Mouse (Mus musculus): Measurements from ENCODE around the gene Prr13. TPM values are rescaled to one million over a fixed set of nuclear protein-coding genes. Genes with fewer than 3 reads are reported as not detected.

Prr13 gene
- polyA plus RNA-seq, 1 experiment from 2014 or later: 80.6 TPM

GRCm38 (mm10) chr15:102499370-102499769 lies 40.5 kb downstream of the Prr13 start:
- Histone ChIP-seq H3K27ac (no peak overlapping the region), H3K4me3 (no peak overlapping the region), H3K9me3 (no peaks in the 10 kb centered on the region), H3K9ac (no peak overlapping the region), H3K36me3 (peaks cover 87% of the 10 kb centered on the region), H3K4me1 (no peaks in the 10 kb centered on the region), H3K27me3 (replicated peaks) (no peaks in the 10 kb centered on the region), H3K4me2 (replicated peaks) (no peak overlapping the region)
- WGBS: 80% methylated on average over 3 of the region's 3 CpGs
- ATAC-seq (ENCODE audit: low FRiP score, low read depth): no peak

- H3K27ac ChIP-seq: no peak overlapping the region
- H3K9me3 ChIP-seq: no peaks in the 10 kb centered on the region
- 89% methylated on average over 6 of the region's 6 CpGs for WGBS
- ATAC-seq (ENCODE audit: low FRiP score, low read depth): no peak
- no peaks in the 10 kb centered on the region for H3K4me1 ChIP-seq
- no peak overlapping the region for H3K4me3 ChIP-seq
- no peaks in the 10 kb centered on the region for H3K27me3 ChIP-seq (replicated peaks)
- no peak overlapping the region for H3K4me2 ChIP-seq (replicated peaks)
- H3K9ac ChIP-seq: no peak overlapping the region
- peaks cover 85% of the 10 kb centered on the region for H3K36me3 ChIP-seq
Observed at GRCm38 (mm10) chr15:102499851-102500250, 41.0 kb downstream of the Prr13 start.

GRCm38 (mm10) chr15:102500479-102500878 lies 41.7 kb downstream of the Prr13 start:
- no peaks in the 10 kb centered on the region for H3K27me3 ChIP-seq (replicated peaks)
- H3K4me3 ChIP-seq: no peak overlapping the region
- ATAC-seq (ENCODE audit: low FRiP score, low read depth): no peak
- H3K9ac ChIP-seq: no peak overlapping the region
- H3K9me3 ChIP-seq: no peaks in the 10 kb centered on the region
- H3K4me2 ChIP-seq (replicated peaks): no peak overlapping the region
- no peaks in the 10 kb centered on the region for H3K4me1 ChIP-seq
- H3K27ac ChIP-seq: no peak overlapping the region
- H3K36me3 ChIP-seq: peaks cover 86% of the 10 kb centered on the region
- 93% methylated on average over 5 of the region's 5 CpGs for WGBS

- Histone ChIP-seq H3K4me3 (no peak overlapping the region), H3K36me3 (peaks cover 89% of the 10 kb centered on the region), H3K27me3 (replicated peaks) (no peaks in the 10 kb centered on the region), H3K9me3 (no peaks in the 10 kb centered on the region), H3K9ac (no peak overlapping the region), H3K4me2 (replicated peaks) (no peak overlapping the region), H3K4me1 (no peaks in the 10 kb centered on the region), H3K27ac (no peak overlapping the region)
- no peak for ATAC-seq (ENCODE audit: low FRiP score, low read depth)
- 91% methylated on average over 19 of the region's 19 CpGs for WGBS
Observed at GRCm38 (mm10) chr15:102501084-102501814, 42.4 kb downstream of the Prr13 start.

- no peak overlapping the region for H3K4me3 ChIP-seq
- no peak overlapping the region for H3K27ac ChIP-seq
- no peaks in the 10 kb centered on the region for H3K4me1 ChIP-seq
- no peak overlapping the region for H3K4me2 ChIP-seq (replicated peaks)
- peaks cover 80% of the 10 kb centered on the region for H3K36me3 ChIP-seq
- no peak overlapping the region for H3K9ac ChIP-seq
- no peaks in the 10 kb centered on the region for H3K27me3 ChIP-seq (replicated peaks)
- ATAC-seq (ENCODE audit: low FRiP score, low read depth): no peak
- H3K9me3 ChIP-seq: no peaks in the 10 kb centered on the region
- 82% methylated on average over 9 of the region's 9 CpGs for WGBS
Observed at GRCm38 (mm10) chr15:102502254-102502840, 43.5 kb downstream of the Prr13 start.

- Histone ChIP-seq H3K9ac (no peak within 1 kb of the TSS), H3K9me3 (no peaks in the 10 kb centered on the region), H3K36me3 (peaks cover 71% of the 10 kb centered on the region), H3K27ac (no peak within 1 kb of the TSS), H3K4me3 (no peak within 1 kb of the TSS), H3K4me2 (replicated peaks) (no peak within 1 kb of the TSS), H3K27me3 (replicated peaks) (no peaks in the 10 kb centered on the region), H3K4me1 (no peaks in the 10 kb centered on the region)
- 89% methylated on average over 1 of the region's 1 CpGs for WGBS
- no peak for ATAC-seq (ENCODE audit: low FRiP score, low read depth)
Observed at GRCm38 (mm10) chr15:102503447-102503846, 44.6 kb downstream of the Prr13 start, which contains the start of gene Gm10337. Gene Gm10337 (plus strand): TSS chr15:102503722.

GRCm38 (mm10) chr15:102503924-102504782 lies 45.3 kb downstream of the Prr13 start:
- Histone ChIP-seq H3K4me3 (no peak overlapping the region), H3K9me3 (no peaks in the 10 kb centered on the region), H3K27ac (no peak overlapping the region), H3K36me3 (peaks cover 67% of the 10 kb centered on the region), H3K4me2 (replicated peaks) (no peak overlapping the region), H3K27me3 (replicated peaks) (no peaks in the 10 kb centered on the region), H3K4me1 (0 out of 2 replicates have a peak, but pooled peaks cover 1% of the 10 kb centered on the region), H3K9ac (no peak overlapping the region)
- WGBS: 93% methylated on average over 9 of the region's 9 CpGs
- no peak for ATAC-seq (ENCODE audit: low FRiP score, low read depth)

GRCm38 (mm10) chr15:102505073-102505769 lies 46.4 kb downstream of the Prr13 start:
- Histone ChIP-seq H3K4me2 (replicated peaks) (no peak overlapping the region), H3K4me3 (no peak overlapping the region)

GRCm38 (mm10) chr15:102505770-102506463 lies 47.1 kb downstream of the Prr13 start:
- Histone ChIP-seq H3K4me1 (peaks cover 18% of the 10 kb centered on the region), H3K27me3 (replicated peaks) (no peaks in the 10 kb centered on the region), H3K4me2 (replicated peaks) (no peak overlapping the region), H3K4me3 (no peak overlapping the region), H3K27ac (no peak overlapping the region), H3K36me3 (peaks cover 50% of the 10 kb centered on the region), H3K9me3 (no peaks in the 10 kb centered on the region), H3K9ac (no peak overlapping the region)
- WGBS: 91% methylated on average over 9 of the region's 9 CpGs
- ATAC-seq (ENCODE audit: low FRiP score, low read depth): no peak

More at GRCm38 (mm10) chr15:102505073-102505769, 46.4 kb downstream of the Prr13 start:
- Histone ChIP-seq H3K36me3 (peaks cover 56% of the 10 kb centered on the region), H3K27ac (no peak overlapping the region), H3K9me3 (no peaks in the 10 kb centered on the region), H3K9ac (no peak overlapping the region), H3K4me1 (peaks cover 12% of the 10 kb centered on the region), H3K27me3 (replicated peaks) (no peaks in the 10 kb centered on the region)
- 82% methylated on average over 12 of the region's 12 CpGs for WGBS
- ATAC-seq (ENCODE audit: low FRiP score, low read depth): no peak

GRCm38 (mm10) chr15:102506464-102506830 lies 47.6 kb downstream of the Prr13 start:
- Histone ChIP-seq H3K4me1 (peaks cover 24% of the 10 kb centered on the region), H3K4me2 (replicated peaks) (no peak overlapping the region), H3K36me3 (peaks cover 44% of the 10 kb centered on the region), H3K4me3 (no peak overlapping the region), H3K27ac (no peak overlapping the region), H3K9me3 (no peaks in the 10 kb centered on the region), H3K9ac (no peak overlapping the region), H3K27me3 (replicated peaks) (no peaks in the 10 kb centered on the region)
- WGBS: 74% methylated on average over 2 of the region's 2 CpGs
- ATAC-seq (ENCODE audit: low FRiP score, low read depth): no peak

GRCm38 (mm10) chr15:102506864-102507263 lies 48.0 kb downstream of the Prr13 start:
- ATAC-seq (ENCODE audit: low FRiP score, low read depth): no peak
- H3K27me3 ChIP-seq (replicated peaks): no peaks in the 10 kb centered on the region
- H3K4me1 ChIP-seq: peaks cover 28% of the 10 kb centered on the region
- no peak overlapping the region for H3K27ac ChIP-seq
- H3K4me2 ChIP-seq (replicated peaks): no peak overlapping the region
- peaks cover 40% of the 10 kb centered on the region for H3K36me3 ChIP-seq
- H3K9ac ChIP-seq: no peak overlapping the region
- WGBS: 91% methylated on average over 1 of the region's 1 CpGs
- H3K9me3 ChIP-seq: no peaks in the 10 kb centered on the region
- no peak overlapping the region for H3K4me3 ChIP-seq

Data from neural tube, embryonic 12.5 days (tissue).